Mouse (Mus musculus): ENCODE measurements at regions not wholly inside any gene's neighbourhood (a gene's known extent, or its start where the extent isn't known, plus 50 kb on each side); places are given as distances from the start of the nearest gene placed in this dataset.

DNA sequence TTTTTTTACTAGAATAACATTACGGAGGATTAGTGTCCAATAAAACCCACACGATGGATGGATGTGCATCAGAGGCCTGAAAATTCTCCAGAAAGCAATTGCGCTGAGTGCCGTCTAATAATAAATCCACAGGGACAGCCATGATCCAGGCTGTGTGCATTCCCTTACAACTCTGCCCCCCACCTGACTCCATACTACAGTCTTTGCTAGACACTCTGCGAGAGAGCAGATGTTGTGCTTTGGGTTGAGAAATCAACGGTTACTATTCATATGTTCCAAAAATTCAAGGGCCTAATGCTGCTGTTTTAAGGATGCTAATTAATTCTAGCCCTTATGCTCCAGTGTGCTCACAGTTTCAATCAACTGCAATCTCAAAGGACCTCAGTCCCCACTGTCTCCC lies 251.2 kb upstream of the Noct start:
- peak; percentile 36; the same call in 1 of the 2 replicates for ATAC-seq
- Histone ChIP-seq H3K4me3 (no peak overlapping the region), H3K4me1 (peaks cover 5% of the 10 kb centered on the region; the same call in 1 of the 2 replicates), H3K9me3 (replicated peaks) (no peaks in the 10 kb centered on the region), H3K27ac (peak overlapping the region; percentile 25; the same call in 1 of the 2 replicates), H3K27me3 (no peaks in the 10 kb centered on the region), H3K9ac (no peak overlapping the region), H3K36me3 (ENCODE audit: poor library complexity, severe bottlenecking) (no peaks in the 10 kb centered on the region), H3K4me2 (no peak overlapping the region)
- 83% methylated on average over 6 of the region's 6 CpGs for WGBS

DNA sequence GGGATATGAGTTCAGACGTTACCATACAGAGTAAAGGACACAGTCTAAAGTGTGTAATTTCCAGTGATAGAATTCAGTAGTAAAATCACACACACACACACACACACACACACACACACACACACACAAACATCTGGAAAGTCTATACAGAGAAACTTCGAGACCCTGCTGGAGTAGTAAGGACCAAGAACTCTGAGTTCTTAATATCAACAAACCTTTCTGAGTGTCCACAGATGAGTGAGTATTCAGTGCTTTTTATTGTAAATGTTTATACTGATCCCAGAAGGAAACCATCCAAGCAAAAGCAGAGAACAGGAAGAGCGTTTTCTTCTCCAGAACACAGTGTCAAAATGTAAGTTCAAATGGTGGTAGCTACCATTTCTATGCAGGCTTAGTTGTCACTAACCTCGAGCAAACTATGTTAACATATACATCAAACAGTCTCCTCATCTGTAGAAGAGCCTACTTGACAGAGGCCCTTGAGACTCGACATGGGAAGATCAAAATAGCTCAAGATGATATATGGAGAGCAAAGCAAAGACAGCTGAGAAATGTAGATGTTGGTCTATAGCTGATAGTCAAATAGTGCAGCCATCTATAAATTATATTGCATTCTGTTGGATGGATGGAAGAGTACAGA lies 248.0 kb upstream of the Noct start:
- ATAC-seq: no peak
- Histone ChIP-seq H3K27ac (no peak overlapping the region), H3K4me1 (peaks cover 5% of the 10 kb centered on the region; the same call in 1 of the 2 replicates), H3K36me3 (ENCODE audit: poor library complexity, severe bottlenecking) (no peaks in the 10 kb centered on the region), H3K9me3 (replicated peaks) (no peaks in the 10 kb centered on the region), H3K4me3 (no peak overlapping the region), H3K4me2 (no peak overlapping the region), H3K27me3 (no peaks in the 10 kb centered on the region), H3K9ac (no peak overlapping the region)
- 90% methylated on average over 5 of the region's 5 CpGs for WGBS

DNA sequence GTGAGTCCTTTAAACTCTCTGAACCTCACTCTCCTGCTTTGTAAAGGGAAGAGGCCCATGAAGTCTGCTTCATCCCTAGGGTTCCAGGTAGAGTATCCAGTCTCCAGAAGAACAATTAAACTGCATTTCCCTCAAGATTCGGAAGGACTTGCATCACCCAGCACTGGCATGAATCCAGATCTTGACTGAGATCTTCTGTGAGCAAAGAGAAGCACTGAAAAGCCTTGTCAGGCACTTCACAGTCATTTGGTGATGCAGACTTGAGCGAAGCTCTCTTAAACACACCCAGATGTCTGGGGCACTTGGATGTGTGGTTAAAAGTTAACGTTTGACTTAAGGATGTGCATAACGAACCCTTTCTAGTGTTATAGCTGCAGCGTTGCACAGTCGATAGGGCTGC lies 247.4 kb upstream of the Noct start:
- Histone ChIP-seq H3K4me2 (no peak overlapping the region), H3K27ac (no peak overlapping the region), H3K27me3 (no peaks in the 10 kb centered on the region), H3K4me1 (0 out of 2 replicates have a peak, but pooled peaks cover 5% of the 10 kb centered on the region), H3K9ac (no peak overlapping the region), H3K9me3 (replicated peaks) (no peaks in the 10 kb centered on the region), H3K36me3 (ENCODE audit: poor library complexity, severe bottlenecking) (no peaks in the 10 kb centered on the region), H3K4me3 (no peak overlapping the region)
- 82% methylated on average over 6 of the region's 6 CpGs for WGBS
- no peak for ATAC-seq

DNA sequence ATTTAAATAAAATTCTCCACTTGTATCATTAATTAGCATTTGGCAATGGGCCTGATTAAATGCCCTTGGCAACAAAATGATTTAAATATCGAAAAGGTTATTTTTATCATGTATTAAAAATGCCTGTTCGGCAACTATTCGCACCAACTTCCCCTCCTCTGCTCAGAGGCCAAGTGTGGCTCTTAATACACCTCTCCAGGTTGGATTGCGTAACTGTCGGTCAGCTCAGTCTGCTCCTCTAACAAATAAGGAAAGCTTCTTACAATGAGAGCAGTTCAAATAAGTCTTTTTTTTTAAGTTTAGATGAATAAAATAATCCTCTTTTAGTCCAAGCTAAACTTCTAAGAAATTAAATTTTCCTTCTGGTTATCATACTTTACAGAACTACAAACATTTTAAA lies 245.6 kb upstream of the Noct start:
- ATAC-seq: no peak
- WGBS: 89% methylated on average over 5 of the region's 5 CpGs
- Histone ChIP-seq H3K9me3 (replicated peaks) (no peaks in the 10 kb centered on the region), H3K4me3 (no peak overlapping the region), H3K4me1 (no peaks in the 10 kb centered on the region), H3K9ac (no peak overlapping the region), H3K27me3 (no peaks in the 10 kb centered on the region), H3K27ac (no peak overlapping the region), H3K4me2 (no peak overlapping the region), H3K36me3 (ENCODE audit: poor library complexity, severe bottlenecking) (no peaks in the 10 kb centered on the region)

DNA sequence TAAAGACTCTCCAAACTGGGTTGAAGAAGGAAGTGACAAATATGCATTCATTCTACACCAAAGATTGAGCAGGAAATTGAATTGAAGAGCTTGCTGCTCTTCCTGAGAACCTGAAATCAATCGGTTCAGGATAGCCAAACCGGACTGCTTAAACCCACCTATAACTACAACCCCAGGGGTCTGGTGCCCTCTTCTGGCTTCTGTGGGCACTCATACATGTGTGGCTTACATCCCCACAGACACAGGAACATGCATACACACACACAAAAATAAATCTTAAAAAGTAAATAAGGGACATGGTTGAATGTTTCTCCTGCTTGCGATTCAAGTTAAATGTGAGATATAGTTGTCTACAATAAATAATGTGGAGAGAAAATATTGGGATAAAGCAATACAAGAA lies 244.7 kb upstream of the Noct start:
- Histone ChIP-seq H3K9ac (no peak overlapping the region), H3K9me3 (replicated peaks) (no peaks in the 10 kb centered on the region), H3K27ac (no peak overlapping the region), H3K27me3 (no peaks in the 10 kb centered on the region), H3K4me1 (0 out of 2 replicates have a peak, but pooled peaks cover 4% of the 10 kb centered on the region), H3K36me3 (ENCODE audit: poor library complexity, severe bottlenecking) (no peaks in the 10 kb centered on the region), H3K4me3 (no peak overlapping the region), H3K4me2 (no peak overlapping the region)
- 80% methylated on average over 3 of the region's 3 CpGs for WGBS
- no peak for ATAC-seq

DNA sequence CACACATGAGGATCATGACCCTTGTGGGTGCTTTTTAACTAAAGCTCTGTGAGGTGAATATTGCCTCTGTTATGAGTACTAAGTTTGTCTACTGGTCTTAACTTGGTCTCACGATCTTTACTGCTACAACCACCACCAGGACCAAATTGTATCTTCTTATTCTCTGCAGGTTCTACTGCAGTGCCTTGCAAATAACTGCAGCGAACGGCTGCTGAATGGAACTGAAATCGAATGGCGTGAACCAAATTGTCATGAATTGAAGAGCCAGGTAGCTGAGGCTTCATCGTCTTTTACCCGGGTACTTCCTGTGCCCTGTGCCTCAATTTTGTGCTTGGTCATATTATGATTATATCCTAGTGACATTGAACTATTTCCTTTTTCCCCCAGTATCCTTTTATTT lies 242.5 kb upstream of the Noct start:
- no peaks in the 10 kb centered on the region for H3K9me3 ChIP-seq (replicated peaks)
- no peak for ATAC-seq
- no peak overlapping the region for H3K4me3 ChIP-seq
- H3K36me3 ChIP-seq (ENCODE audit: poor library complexity, severe bottlenecking): no peaks in the 10 kb centered on the region
- no peaks in the 10 kb centered on the region for H3K27me3 ChIP-seq
- no peak overlapping the region for H3K4me2 ChIP-seq
- 0 out of 2 replicates have a peak, but pooled peaks cover 8% of the 10 kb centered on the region for H3K4me1 ChIP-seq
- H3K27ac ChIP-seq: no peak overlapping the region
- 95% methylated on average over 7 of the region's 7 CpGs for WGBS
- H3K9ac ChIP-seq: no peak overlapping the region

DNA sequence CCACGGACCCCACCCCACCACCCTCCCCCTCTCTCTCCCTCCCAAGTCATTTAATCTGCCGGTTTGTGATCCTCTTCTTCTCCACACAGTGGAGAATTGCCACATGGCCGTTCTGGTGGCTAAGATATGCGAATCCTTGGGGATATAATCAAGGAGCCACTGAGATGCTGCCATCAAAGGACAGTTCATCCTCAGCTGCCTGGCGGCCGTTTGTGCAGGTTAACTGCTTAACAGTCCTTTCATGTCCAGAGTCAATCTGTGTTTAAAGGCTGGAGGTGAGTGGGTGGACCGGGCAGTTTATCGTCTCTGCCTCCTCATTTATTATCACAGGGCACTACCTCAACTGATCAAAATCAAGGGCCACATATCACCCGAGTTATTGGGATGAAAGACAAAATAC lies 241.6 kb upstream of the Noct start:
- 60% methylated on average over 9 of the region's 9 CpGs for WGBS
- no peak overlapping the region for H3K27ac ChIP-seq
- H3K9ac ChIP-seq: no peak overlapping the region
- H3K36me3 ChIP-seq (ENCODE audit: poor library complexity, severe bottlenecking): no peaks in the 10 kb centered on the region
- H3K27me3 ChIP-seq: no peaks in the 10 kb centered on the region
- no peak overlapping the region for H3K4me2 ChIP-seq
- no peak overlapping the region for H3K4me3 ChIP-seq
- H3K9me3 ChIP-seq (replicated peaks): no peaks in the 10 kb centered on the region
- 0 out of 2 replicates have a peak, but pooled peaks cover 8% of the 10 kb centered on the region for H3K4me1 ChIP-seq
- ATAC-seq: no peak

DNA sequence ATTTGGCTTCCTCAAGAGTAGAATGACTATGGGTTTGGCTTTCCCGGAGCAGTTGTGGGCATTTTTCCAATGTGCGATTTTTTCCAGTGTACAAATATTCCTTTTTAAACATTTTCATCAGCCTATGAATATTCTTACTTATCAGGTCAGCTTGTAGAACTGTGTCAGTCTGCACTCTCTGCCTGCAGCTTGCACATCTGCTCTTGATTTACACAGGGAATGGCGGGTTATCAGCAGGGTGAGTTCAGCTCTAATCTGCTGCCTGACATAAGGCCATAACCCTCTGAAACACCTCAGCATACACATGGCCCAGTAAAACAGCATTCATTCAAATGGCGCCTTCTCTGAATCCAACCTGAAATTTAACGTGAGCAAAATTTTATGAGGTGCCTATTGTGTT lies 241.1 kb upstream of the Noct start:
- WGBS: 84% methylated on average over 5 of the region's 5 CpGs
- Histone ChIP-seq H3K4me2 (no peak overlapping the region), H3K27me3 (no peaks in the 10 kb centered on the region), H3K4me3 (no peak overlapping the region), H3K4me1 (0 out of 2 replicates have a peak, but pooled peaks cover 8% of the 10 kb centered on the region), H3K9me3 (replicated peaks) (no peaks in the 10 kb centered on the region), H3K36me3 (ENCODE audit: poor library complexity, severe bottlenecking) (no peaks in the 10 kb centered on the region), H3K9ac (no peak overlapping the region), H3K27ac (no peak overlapping the region)
- no peak for ATAC-seq

DNA sequence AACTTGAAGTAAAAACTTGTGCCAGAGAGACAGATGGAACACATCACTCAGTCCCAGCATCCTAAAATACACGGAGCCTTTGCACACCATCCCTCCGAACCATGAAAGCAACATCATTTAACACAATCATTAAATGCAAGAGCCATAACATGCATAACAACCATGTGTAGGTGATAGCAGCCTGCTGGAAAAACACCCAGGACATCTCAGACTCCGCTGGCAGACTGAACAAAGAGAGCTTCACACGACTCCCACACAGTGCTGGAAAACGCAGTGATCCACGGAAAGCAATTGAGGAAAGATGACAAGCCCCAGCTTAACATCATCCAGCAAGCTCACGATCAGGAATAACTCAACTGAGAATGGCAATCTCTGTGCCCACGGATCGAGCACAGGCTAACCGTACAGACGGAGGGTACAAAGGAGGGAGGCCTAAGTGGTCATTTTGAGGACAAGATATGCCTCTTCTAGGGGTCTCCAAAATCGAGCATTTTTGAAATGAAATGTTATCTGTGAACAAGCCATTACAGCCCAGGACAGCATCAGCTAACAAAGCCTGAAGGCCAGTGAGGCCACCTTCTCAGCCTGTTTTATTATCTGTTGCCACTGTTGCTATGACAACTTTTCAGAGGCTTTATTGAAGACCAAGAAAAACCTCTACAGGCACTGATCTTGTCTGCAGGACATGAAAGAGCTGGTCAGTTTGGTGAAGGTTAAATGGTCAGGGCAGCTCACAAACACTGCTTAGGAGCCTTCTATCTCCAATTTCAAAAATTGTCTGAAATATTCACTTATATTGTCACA lies 240.1 kb upstream of the Noct start:
- Histone ChIP-seq H3K27me3 (no peaks in the 10 kb centered on the region), H3K27ac (peak overlapping the region; percentile 70), H3K9me3 (replicated peaks) (no peaks in the 10 kb centered on the region), H3K4me2 (no peak overlapping the region), H3K4me1 (0 out of 2 replicates have a peak, but pooled peaks cover 8% of the 10 kb centered on the region), H3K4me3 (no peak overlapping the region), H3K9ac (no peak overlapping the region), H3K36me3 (ENCODE audit: poor library complexity, severe bottlenecking) (no peaks in the 10 kb centered on the region)
- WGBS: 55% methylated on average over 12 of the region's 12 CpGs
- peak; percentile 84 for ATAC-seq

DNA sequence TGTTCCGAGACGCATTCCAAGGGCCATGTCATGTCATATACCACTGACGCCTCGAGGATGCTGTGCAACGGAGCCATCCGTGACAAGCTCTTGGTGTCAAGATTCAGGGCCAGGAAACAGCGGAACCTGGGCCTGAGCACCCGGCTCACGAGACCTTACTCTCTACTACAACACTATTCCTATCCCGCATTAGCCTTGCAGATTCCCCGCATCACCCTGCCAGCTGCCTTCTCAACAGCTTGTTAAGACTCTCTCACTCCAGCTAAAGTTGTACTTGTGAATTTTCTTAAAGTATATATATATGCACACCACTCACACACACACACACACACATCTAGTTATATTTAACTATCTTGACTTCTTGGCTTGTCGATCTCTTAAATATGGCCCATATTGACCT lies 236.4 kb upstream of the Noct start:
- no peak overlapping the region for H3K4me2 ChIP-seq
- no peak for ATAC-seq
- H3K27me3 ChIP-seq: no peaks in the 10 kb centered on the region
- WGBS: 98% methylated on average over 12 of the region's 12 CpGs
- no peak overlapping the region for H3K4me3 ChIP-seq
- H3K36me3 ChIP-seq (ENCODE audit: poor library complexity, severe bottlenecking): no peaks in the 10 kb centered on the region
- no peak overlapping the region for H3K9ac ChIP-seq
- no peak overlapping the region for H3K27ac ChIP-seq
- H3K4me1 ChIP-seq: peaks cover 12% of the 10 kb centered on the region; the same call in 1 of the 2 replicates
- H3K9me3 ChIP-seq (replicated peaks): no peaks in the 10 kb centered on the region

DNA sequence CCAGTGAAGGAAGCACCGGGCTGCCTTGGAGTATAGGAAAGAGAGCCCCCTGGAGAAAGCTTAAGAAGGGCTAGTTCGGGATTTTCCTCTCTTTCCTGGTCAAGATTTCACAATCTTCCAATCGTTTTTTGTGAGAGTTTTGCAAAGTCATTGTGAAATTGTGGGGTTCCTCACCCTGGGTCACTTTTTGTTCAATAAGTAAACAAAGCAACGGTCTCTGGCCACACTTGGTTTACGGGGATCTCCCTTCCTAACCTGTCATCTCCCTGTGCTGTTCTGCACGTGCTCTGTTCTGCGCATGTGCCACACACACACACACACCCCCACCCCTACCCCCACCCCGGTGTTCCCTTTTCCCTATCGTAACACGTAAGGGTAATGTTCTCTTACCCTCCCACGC lies 233.4 kb upstream of the Noct start:
- no peak for ATAC-seq
- Histone ChIP-seq H3K9me3 (replicated peaks) (no peaks in the 10 kb centered on the region), H3K4me3 (no peak overlapping the region), H3K4me1 (peaks cover 8% of the 10 kb centered on the region; the same call in 1 of the 2 replicates), H3K4me2 (no peak overlapping the region), H3K9ac (no peak overlapping the region), H3K27me3 (no peaks in the 10 kb centered on the region), H3K36me3 (ENCODE audit: poor library complexity, severe bottlenecking) (no peaks in the 10 kb centered on the region), H3K27ac (no peak overlapping the region)
- WGBS: 82% methylated on average over 11 of the region's 11 CpGs

DNA sequence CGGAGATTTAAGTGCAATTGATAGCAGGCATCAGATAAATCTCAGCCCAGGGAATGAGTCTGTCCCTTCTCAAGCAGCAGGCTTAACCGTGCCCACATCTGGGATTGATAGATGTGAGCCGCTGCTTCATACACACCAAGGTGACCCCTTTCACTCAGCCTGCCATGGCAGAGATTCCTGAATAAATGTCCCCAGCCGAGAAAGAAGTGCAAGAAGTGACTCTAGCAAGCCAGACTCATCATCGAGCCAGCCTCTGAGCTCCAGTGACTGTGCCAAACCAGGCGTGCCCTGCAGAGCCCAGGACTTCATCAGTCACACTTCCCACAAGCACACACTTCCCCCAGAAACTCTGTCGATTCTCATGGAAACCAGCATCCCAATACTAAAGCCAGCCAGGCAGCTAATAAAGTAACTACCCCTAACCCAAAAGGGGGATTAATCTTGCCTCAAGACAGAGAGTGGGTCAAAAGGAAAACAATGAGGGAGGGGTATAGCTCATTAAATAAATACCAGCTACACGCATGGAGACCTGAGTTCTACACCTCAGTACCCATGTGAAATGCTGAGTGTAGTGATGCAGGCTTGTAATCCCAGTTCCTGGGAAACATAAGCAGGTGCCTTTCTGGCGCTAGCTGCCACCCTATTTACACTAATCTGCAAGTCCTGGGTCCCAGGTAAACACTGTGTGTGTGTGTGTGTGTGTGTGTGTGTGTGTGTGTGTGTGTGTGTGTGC lies 231.5 kb upstream of the Noct start:
- no peak overlapping the region for H3K27ac ChIP-seq
- no peak overlapping the region for H3K4me2 ChIP-seq
- no peak overlapping the region for H3K9ac ChIP-seq
- no peaks in the 10 kb centered on the region for H3K27me3 ChIP-seq
- no peaks in the 10 kb centered on the region for H3K9me3 ChIP-seq (replicated peaks)
- H3K4me3 ChIP-seq: no peak overlapping the region
- no peak for ATAC-seq
- H3K36me3 ChIP-seq (ENCODE audit: poor library complexity, severe bottlenecking): no peaks in the 10 kb centered on the region
- WGBS: 44% methylated on average over 9 of the region's 9 CpGs
- H3K4me1 ChIP-seq: peaks cover 5% of the 10 kb centered on the region; the same call in 1 of the 2 replicates

All from forebrain, embryonic 13.5 days (tissue).